Mouse (Mus musculus): ENCODE data around the gene Dclre1b.
"Not testable (repeated sequence)": the region's sequence is repeated elsewhere in the genome, so short reads cannot be mapped to it uniquely, and the experiment has no call there.

Gene Dclre1b

GRCm38 (mm10) chr3:103808891-103809798, at the start of gene Dclre1b, which contains the start of the genes Ap4b1 and Gm43064:
Dclre1b (minus strand) TSS chr3:103809444.
Ap4b1 (plus strand) TSS chr3:103809520.
Gm43064 (plus strand) TSS chr3:103809573.
- DNase-seq (ENCODE audit: low read depth, low spot score), result peak; percentile 80

- DNase-seq (ENCODE audit: low read depth, low spot score), result no peak
Observed at GRCm38 (mm10) chr3:103857977-103858563, 48.8 kb upstream of the Dclre1b start.

- no peak for DNase-seq (ENCODE audit: low read depth, low spot score)
Observed at GRCm38 (mm10) chr3:103857036-103857805, 48.0 kb upstream of the Dclre1b start.

GRCm38 (mm10) chr3:103853804-103854203, 44.6 kb upstream of the Dclre1b start:
- no peak for DNase-seq (ENCODE audit: low read depth, low spot score)

- peak; percentile 72 for DNase-seq (ENCODE audit: low read depth, low spot score)
Observed at GRCm38 (mm10) chr3:103852565-103853299, 43.5 kb upstream of the Dclre1b start.

GRCm38 (mm10) chr3:103851882-103852281, 42.6 kb upstream of the Dclre1b start:
- DNase-seq (ENCODE audit: low read depth, low spot score), result no peak

- DNase-seq (ENCODE audit: low read depth, low spot score), result no peak
Observed at GRCm38 (mm10) chr3:103851481-103851880, 42.2 kb upstream of the Dclre1b start.

GRCm38 (mm10) chr3:103850644-103851363, 41.6 kb upstream of the Dclre1b start:
- DNase-seq (ENCODE audit: low read depth, low spot score), result peak; percentile 24

GRCm38 (mm10) chr3:103840946-103841345, 31.7 kb upstream of the Dclre1b start:
- not testable (repeated sequence) for DNase-seq (ENCODE audit: low read depth, low spot score)

- DNase-seq (ENCODE audit: low read depth, low spot score), result not testable (repeated sequence)
Observed at GRCm38 (mm10) chr3:103840195-103840594, 31.0 kb upstream of the Dclre1b start.

GRCm38 (mm10) chr3:103839711-103840110, 30.5 kb upstream of the Dclre1b start:
- no peak for DNase-seq (ENCODE audit: low read depth, low spot score)

GRCm38 (mm10) chr3:103836453-103836852, 27.2 kb upstream of the Dclre1b start:
- DNase-seq (ENCODE audit: low read depth, low spot score), result no peak

GRCm38 (mm10) chr3:103835951-103836310, 26.7 kb upstream of the Dclre1b start:
- no peak for DNase-seq (ENCODE audit: low read depth, low spot score)

GRCm38 (mm10) chr3:103835272-103835950, 26.2 kb upstream of the Dclre1b start:
- DNase-seq (ENCODE audit: low read depth, low spot score), result no peak

- no peak for DNase-seq (ENCODE audit: low read depth, low spot score)
Observed at GRCm38 (mm10) chr3:103834001-103834400, 24.8 kb upstream of the Dclre1b start.

- no peak for DNase-seq (ENCODE audit: low read depth, low spot score)
Observed at GRCm38 (mm10) chr3:103832426-103832825, 23.2 kb upstream of the Dclre1b start, which contains the start of gene Bcl2l15. Bcl2l15 (plus strand) TSS chr3:103832601.

GRCm38 (mm10) chr3:103831146-103831545, 21.9 kb upstream of the Dclre1b start:
- DNase-seq (ENCODE audit: low read depth, low spot score), result no peak

GRCm38 (mm10) chr3:103830681-103831080, 21.4 kb upstream of the Dclre1b start:
- DNase-seq (ENCODE audit: low read depth, low spot score), result not testable (repeated sequence)

GRCm38 (mm10) chr3:103829036-103829435, 19.8 kb upstream of the Dclre1b start:
- no peak for DNase-seq (ENCODE audit: low read depth, low spot score)

- no peak for DNase-seq (ENCODE audit: low read depth, low spot score)
Observed at GRCm38 (mm10) chr3:103827548-103827947, 18.3 kb upstream of the Dclre1b start.
